Mouse (Mus musculus): Measurements from ENCODE around the gene Tmeff2.

- no peak for TF ChIP-seq CTCF (IDR thresholded peaks at IDR 0.05; ENCODE audit: borderline replicate concordance, control insufficient read depth, extremely low read depth, insufficient read depth, low read length, poor library complexity)
- no peak for TF ChIP-seq POLR2A (IDR thresholded peaks at IDR 0.05; ENCODE audit: control insufficient read depth, extremely low read depth, insufficient read depth, low read length, poor library complexity)
Observed at GRCm38 (mm10) chr1:51216292-51217050, 316.0 kb downstream of the Tmeff2 start.
